Mouse (Mus musculus) hindbrain, embryonic 10.5 days (tissue): ENCODE data around the gene Uqcc2. TPM values are rescaled to one million over a fixed set of nuclear protein-coding genes. Genes with fewer than 3 reads are reported as not detected.
A peak's percentile ranks its signal among the peaks of the same experiment; 100 is the strongest.

Experiments used
- DNase-seq: peaks from one replicate; pipeline ENCODE4 v3.0.0-alpha.2; 2017; ENCODE audit warnings: low spot score
- H3K27ac ChIP-seq: fragments of 300-500 bp; sonication (generic); 2 replicates; pipeline ENCODE4 v1.5.1; 2016; ENCODE audit warnings: mild to moderate bottlenecking, moderate library complexity
- H3K27me3 ChIP-seq: fragments of 300-500 bp; sonication (generic); 2 replicates; pipeline ENCODE4 v1.6.1; 2016; ENCODE audit warnings: mild to moderate bottlenecking; ENCODE audit not compliant: poor library complexity, insufficient read depth, severe bottlenecking
- H3K36me3 ChIP-seq: fragments of 300-500 bp; sonication (generic); 2 replicates; pipeline ENCODE4 v1.6.1; 2016; ENCODE audit warnings: mild to moderate bottlenecking, moderate library complexity
- H3K4me1 ChIP-seq: fragments of 300-500 bp; sonication (generic); replicated peaks from 2 replicates; pipeline ENCODE4 v1.6.1; 2016; ENCODE audit warnings: mild to moderate bottlenecking
- H3K4me3 ChIP-seq: fragments of 300-500 bp; sonication (generic); 2 replicates; pipeline ENCODE4 v1.5.1; 2016; ENCODE audit warnings: mild to moderate bottlenecking, moderate library complexity
- H3K9me3 ChIP-seq: fragments of 300-500 bp; sonication (generic); 2 replicates; pipeline ENCODE4 v1.6.1; 2016; ENCODE audit warnings: mild to moderate bottlenecking, moderate library complexity
- WGBS: fragments of 180-500 bp; shearing (Covaris S2); methylation state at CpG from one replicate; pipeline ENCODE4 v1.1.7; 2016; 5-methylcytosine and 5-hydroxymethylcytosine counted together
- polyA plus RNA-seq: library from polyadenylated mRNA; unstranded; fragments of >200 nt; fragmentation: Nextera tagmentation; extraction: Ambion mirVana; gene quantifications from 2 replicates; pipeline ENCODE4 v1.2.1, GENCODE M21; 2016

Uqcc2 gene
- polyA plus RNA-seq, 1 experiment from 2014 or later, result 442 TPM

GRCm38 (mm10) chr17:27152976-27153723 is 19.4 kb upstream of the Uqcc2 start:
- no peak for DNase-seq
- Histone ChIP-seq H3K27ac (peak overlapping the region; percentile 62), H3K36me3 (no peaks in the 10 kb centered on the region), H3K4me1 (peaks cover 65% of the 10 kb centered on the region), H3K9me3 (no peaks in the 10 kb centered on the region), H3K27me3 (no peaks in the 10 kb centered on the region), H3K4me3 (no peak overlapping the region)
- 63% methylated on average over 8 of the region's 8 CpGs for WGBS

- H3K27ac ChIP-seq, result 0 out of 2 replicates have a peak overlapping the region, but pooled peaks have one; percentile 45
- 73% methylated on average over 8 of the region's 8 CpGs for WGBS
- no peak overlapping the region for H3K4me3 ChIP-seq
- peaks cover 68% of the 10 kb centered on the region for H3K4me1 ChIP-seq
- no peaks in the 10 kb centered on the region for H3K9me3 ChIP-seq
- no peak for DNase-seq
- no peaks in the 10 kb centered on the region for H3K27me3 ChIP-seq
- no peaks in the 10 kb centered on the region for H3K36me3 ChIP-seq
Observed at GRCm38 (mm10) chr17:27151411-27151810, 17.7 kb upstream of the Uqcc2 start.

GRCm38 (mm10) chr17:27150871-27151270 is 17.2 kb upstream of the Uqcc2 start:
- Histone ChIP-seq H3K27ac (peak overlapping the region; percentile 45; the same call in 1 of the 2 replicates), H3K4me1 (peaks cover 68% of the 10 kb centered on the region)
- WGBS, result 76% methylated on average over 7 of the region's 7 CpGs

GRCm38 (mm10) chr17:27146323-27146923 is 12.7 kb upstream of the Uqcc2 start:
- DNase-seq, result no peak
- no peak overlapping the region for H3K4me3 ChIP-seq
- H3K9me3 ChIP-seq, result no peaks in the 10 kb centered on the region
- H3K4me1 ChIP-seq, result peaks cover 67% of the 10 kb centered on the region
- no peak overlapping the region for H3K27ac ChIP-seq
- peaks cover 13% of the 10 kb centered on the region for H3K27me3 ChIP-seq
- H3K36me3 ChIP-seq, result no peaks in the 10 kb centered on the region
- 48% methylated on average over 8 of the region's 8 CpGs for WGBS

More at GRCm38 (mm10) chr17:27150871-27151270, 17.2 kb upstream of the Uqcc2 start:
- no peaks in the 10 kb centered on the region for H3K9me3 ChIP-seq
- no peak for DNase-seq
- no peak overlapping the region for H3K4me3 ChIP-seq
- no peaks in the 10 kb centered on the region for H3K36me3 ChIP-seq
- peaks cover 4% of the 10 kb centered on the region; the same call in 1 of the 2 replicates for H3K27me3 ChIP-seq

DNA sequence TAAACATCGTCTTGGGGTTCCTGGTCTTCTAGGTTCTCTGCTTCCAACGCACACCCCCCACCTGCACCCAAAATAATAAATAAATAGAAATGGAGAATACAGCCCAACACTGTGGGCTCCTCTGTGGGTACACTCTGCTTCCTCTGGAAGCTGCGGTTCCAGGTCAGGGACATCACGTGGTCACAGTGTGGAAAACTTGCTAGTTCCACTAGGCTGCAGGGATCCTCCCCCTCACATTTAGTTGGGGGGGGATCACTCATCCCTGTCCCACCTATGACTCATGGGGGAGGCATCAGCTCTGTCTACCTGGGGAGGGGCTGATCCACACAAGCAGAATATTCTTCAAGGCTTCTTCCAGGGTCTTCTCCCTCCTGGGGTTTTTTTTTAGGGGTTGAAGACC is 10.4 kb upstream of the Uqcc2 start:
- Histone ChIP-seq H3K27me3 (peaks cover 13% of the 10 kb centered on the region), H3K4me1 (peaks cover 68% of the 10 kb centered on the region), H3K36me3 (no peaks in the 10 kb centered on the region), H3K27ac (peak overlapping the region; percentile 23; the same call in 1 of the 2 replicates), H3K9me3 (no peaks in the 10 kb centered on the region), H3K4me3 (no peak overlapping the region)
- WGBS, result 73% methylated on average over 4 of the region's 4 CpGs
- DNase-seq, result no peak

DNA sequence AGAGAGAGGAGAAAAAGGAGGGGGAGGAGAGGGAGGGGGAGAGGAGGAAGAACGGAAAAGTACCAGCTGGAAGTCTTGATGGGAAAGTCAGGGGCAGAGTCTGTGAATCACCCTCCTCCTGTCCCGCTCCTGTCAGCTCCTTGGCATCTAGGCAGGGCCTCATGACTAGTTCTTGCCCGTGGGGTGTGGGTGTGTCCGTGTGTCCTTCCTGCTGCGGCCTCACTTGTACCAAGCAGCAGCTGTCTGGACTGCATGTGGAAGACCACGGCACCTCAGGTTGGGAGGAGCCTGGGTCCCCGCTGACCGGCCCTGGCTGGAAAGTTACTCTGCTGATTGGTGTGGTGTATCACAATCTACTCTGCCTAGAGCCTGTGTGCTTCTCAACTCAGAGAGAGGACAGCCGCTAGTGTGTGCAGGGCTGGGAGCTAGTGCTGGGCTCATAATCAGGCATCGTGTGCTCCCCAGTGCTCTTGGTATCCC is 8.3 kb upstream of the Uqcc2 start:
- H3K4me3 ChIP-seq, result no peak overlapping the region
- H3K4me1 ChIP-seq, result peaks cover 65% of the 10 kb centered on the region
- peaks cover 13% of the 10 kb centered on the region for H3K27me3 ChIP-seq
- no peak overlapping the region for H3K27ac ChIP-seq
- H3K9me3 ChIP-seq, result no peaks in the 10 kb centered on the region
- WGBS, result 53% methylated on average over 10 of the region's 10 CpGs
- DNase-seq, result no peak
- H3K36me3 ChIP-seq, result no peaks in the 10 kb centered on the region

DNA sequence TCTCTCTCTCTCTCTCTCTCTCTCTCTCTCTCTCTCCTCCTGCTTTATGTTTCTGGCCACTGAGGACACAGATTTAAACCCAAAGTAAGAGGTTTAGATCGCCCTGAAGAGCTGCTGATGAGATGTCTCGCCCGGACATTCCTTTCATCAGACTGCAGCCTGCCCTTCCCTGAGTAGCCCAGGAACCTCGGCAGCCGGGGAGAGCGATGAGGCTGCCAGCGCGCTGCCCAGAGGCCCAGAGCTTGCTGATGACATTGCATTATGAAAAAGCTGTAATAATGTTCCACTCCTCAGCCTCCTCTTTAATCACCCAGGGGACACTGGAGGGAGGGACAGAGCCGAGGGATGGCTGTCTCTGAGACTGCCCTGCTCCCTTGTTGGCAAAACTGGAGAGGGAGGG is 6.5 kb upstream of the Uqcc2 start:
- H3K36me3 ChIP-seq, result no peaks in the 10 kb centered on the region
- peaks cover 4% of the 10 kb centered on the region for H3K27me3 ChIP-seq
- no peaks in the 10 kb centered on the region for H3K9me3 ChIP-seq
- peaks cover 52% of the 10 kb centered on the region for H3K4me1 ChIP-seq
- peak overlapping the region; percentile 50; the same call in 1 of the 2 replicates for H3K27ac ChIP-seq
- no peak overlapping the region for H3K4me3 ChIP-seq
- no peak for DNase-seq
- WGBS, result 62% methylated on average over 9 of the region's 9 CpGs

DNA sequence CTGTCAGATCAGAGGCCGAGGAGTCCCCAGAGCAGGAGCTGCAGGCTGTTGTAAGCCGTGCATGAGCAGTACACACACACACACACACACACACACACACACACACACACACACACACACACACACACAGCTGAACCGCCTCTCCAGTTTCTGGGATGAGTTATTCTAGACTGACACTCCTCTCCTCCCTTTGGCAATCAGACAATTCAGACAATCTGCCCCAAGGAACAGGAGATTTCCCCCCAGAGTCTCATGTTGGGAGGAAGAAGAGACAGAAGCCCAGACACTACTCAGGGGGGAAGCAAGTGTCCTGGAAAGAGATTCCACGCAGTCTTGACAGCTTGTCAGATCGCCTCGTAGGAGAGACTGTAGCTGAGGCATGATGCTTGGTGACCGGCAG is 5.6 kb upstream of the Uqcc2 start:
- no peak for DNase-seq
- no peak overlapping the region for H3K4me3 ChIP-seq
- 58% methylated on average over 7 of the region's 7 CpGs for WGBS
- no peaks in the 10 kb centered on the region for H3K9me3 ChIP-seq
- H3K4me1 ChIP-seq, result peaks cover 53% of the 10 kb centered on the region
- peaks cover 7% of the 10 kb centered on the region; the same call in 1 of the 2 replicates for H3K27me3 ChIP-seq
- peak overlapping the region; percentile 2; the same call in 1 of the 2 replicates for H3K27ac ChIP-seq
- no peaks in the 10 kb centered on the region for H3K36me3 ChIP-seq

- H3K9me3 ChIP-seq, result no peaks in the 10 kb centered on the region
- H3K27ac ChIP-seq, result no peak overlapping the region
- no peak overlapping the region for H3K4me3 ChIP-seq
- H3K4me1 ChIP-seq, result peaks cover 55% of the 10 kb centered on the region
- H3K36me3 ChIP-seq, result no peaks in the 10 kb centered on the region
- no peak for DNase-seq
- H3K27me3 ChIP-seq, result 0 out of 2 replicates have a peak, but pooled peaks cover 6% of the 10 kb centered on the region
- 73% methylated on average over 9 of the region's 9 CpGs for whole genome bisulfite sequencing
Observed at GRCm38 (mm10) chr17:27138396-27138795, 4.7 kb upstream of the Uqcc2 start.

DNA sequence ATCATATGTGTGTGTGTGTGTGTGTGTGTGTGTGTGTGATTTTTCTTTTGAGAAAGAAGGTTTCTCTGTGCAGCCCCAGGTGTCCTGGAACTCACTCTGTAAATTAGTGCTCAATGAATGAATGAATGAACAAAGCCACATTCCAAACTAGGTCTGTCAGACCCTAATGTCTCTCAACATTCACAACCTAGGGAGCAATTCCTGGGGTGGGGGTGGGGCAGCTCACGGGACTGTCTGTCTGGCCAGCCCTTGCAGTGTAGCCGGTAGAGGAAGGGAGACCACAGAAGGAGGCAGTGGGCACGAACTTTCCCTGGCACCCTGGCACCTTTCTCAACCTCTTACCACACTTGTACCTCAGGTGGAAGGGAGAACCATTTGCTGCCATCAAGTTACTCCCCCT is 999 bp upstream of the Uqcc2 start:
- no peak for DNase-seq
- no peak overlapping the region for H3K4me3 ChIP-seq
- 0 out of 2 replicates have a peak overlapping the region, but pooled peaks have one; percentile 30 for H3K27ac ChIP-seq
- 30% methylated on average over 3 of the region's 3 CpGs for WGBS
- peaks cover 11% of the 10 kb centered on the region; the same call in 1 of the 2 replicates for H3K36me3 ChIP-seq
- peaks cover 10% of the 10 kb centered on the region; the same call in 1 of the 2 replicates for H3K27me3 ChIP-seq
- H3K9me3 ChIP-seq, result no peaks in the 10 kb centered on the region
- peaks cover 65% of the 10 kb centered on the region for H3K4me1 ChIP-seq

DNA sequence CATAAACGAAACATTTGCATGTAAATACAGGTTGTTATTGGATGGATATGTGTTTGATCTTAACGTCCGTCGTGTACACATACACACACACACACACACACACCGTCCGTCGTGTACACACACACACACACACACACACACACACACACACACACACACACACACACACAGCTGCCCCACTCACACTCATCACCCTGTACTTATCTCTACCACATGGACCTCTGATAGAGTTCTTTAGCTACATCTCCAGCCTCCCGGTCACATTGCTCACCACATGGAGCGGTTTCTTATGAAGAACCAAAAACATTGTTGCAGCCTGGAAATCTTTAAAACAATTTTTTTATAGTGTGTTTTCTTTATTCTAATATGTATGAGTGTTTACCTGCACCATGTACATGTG is 471 bp upstream of the Uqcc2 start:
- WGBS, result 32% methylated on average over 9 of the region's 9 CpGs
- H3K4me1 ChIP-seq, result peaks cover 62% of the 10 kb centered on the region
- peak overlapping the region; percentile 79 for H3K4me3 ChIP-seq
- H3K27me3 ChIP-seq, result peaks cover 10% of the 10 kb centered on the region; the same call in 1 of the 2 replicates
- DNase-seq, result no peak
- H3K36me3 ChIP-seq, result peaks cover 13% of the 10 kb centered on the region; the same call in 1 of the 2 replicates
- H3K9me3 ChIP-seq, result no peaks in the 10 kb centered on the region
- H3K27ac ChIP-seq, result peak overlapping the region; percentile 97

- Histone ChIP-seq H3K27ac (no peak overlapping the region; the same call in 1 of the 2 replicates), H3K4me1 (peaks cover 63% of the 10 kb centered on the region), H3K36me3 (peaks cover 22% of the 10 kb centered on the region; the same call in 1 of the 2 replicates), H3K27me3 (peaks cover 10% of the 10 kb centered on the region; the same call in 1 of the 2 replicates), H3K4me3 (no peak overlapping the region), H3K9me3 (no peaks in the 10 kb centered on the region)
- DNase-seq, result no peak
- WGBS, result 93% methylated on average over 10 of the region's 10 CpGs
Observed at GRCm38 (mm10) chr17:27132238-27132637, 1.5 kb downstream of the Uqcc2 start.

DNA sequence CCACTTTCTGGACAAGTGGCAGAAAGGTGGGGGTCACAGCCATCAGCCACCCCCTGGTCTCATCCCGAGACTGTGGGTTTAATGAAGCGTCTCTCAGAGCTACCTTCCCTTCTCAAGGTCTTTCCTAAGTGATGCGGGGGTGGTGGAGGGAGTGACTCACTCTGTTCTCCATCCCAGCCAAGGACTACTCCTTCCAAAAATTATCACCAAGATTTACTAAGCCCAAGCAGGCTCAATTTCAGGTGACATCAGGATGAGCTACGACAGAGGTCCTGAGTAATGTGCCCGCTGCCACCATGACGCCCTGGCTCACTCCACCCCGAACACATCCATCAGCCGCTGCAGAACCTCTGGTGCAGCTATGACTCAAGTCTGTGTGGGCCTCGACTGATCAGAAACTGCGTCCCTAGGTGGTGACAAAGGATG is 2.5 kb downstream of the Uqcc2 start:
- DNase-seq, result no peak
- Histone ChIP-seq H3K27ac (no peak overlapping the region), H3K36me3 (peaks cover 22% of the 10 kb centered on the region; the same call in 1 of the 2 replicates), H3K27me3 (peaks cover 10% of the 10 kb centered on the region; the same call in 1 of the 2 replicates), H3K4me1 (peaks cover 68% of the 10 kb centered on the region), H3K4me3 (no peak overlapping the region), H3K9me3 (no peaks in the 10 kb centered on the region)
- WGBS, result 84% methylated on average over 10 of the region's 10 CpGs
